In genomic region chr1:64616076-64616475, GRCm38 (mm10) we compare ENCODE assay signal across 9 mouse cellular contexts. TPM values are rescaled to one million over a fixed set of nuclear protein-coding genes. Genes with fewer than 3 reads are reported as not detected.
DNase-seq lines count a peak whose midpoint lies in the region; ATAC-seq and TF ChIP-seq lines count a peak whose summit lies in the region.
"Had no signal": no experiment of that assay in that cellular context is flagged by ENCODE, and none has a peak within 500 bp of the region (broad histone marks: within the 10 kb centered on the region; RNA-seq: fewer than 3 reads in every experiment).

No protein-coding gene starts in this region.

- peaks cover 3% of the 10 kb centered on the region; the same call in 1 of the 2 replicates for H3K36me3 ChIP-seq in lung, embryonic 15.5 days
- peaks cover 30% of the 10 kb centered on the region for H3K36me3 ChIP-seq in limb, embryonic 10.5 days

- 69% methylated on average over 6 of the region's 6 CpGs for WGBS in lung, embryonic 15.5 days
- 80% methylated on average over 6 of the region's 6 CpGs for WGBS in limb, embryonic 10.5 days
- WGBS in olfactory bulb, adult 2 months: 48% methylated on average over 6 of the region's 6 CpGs

- TF ChIP-seq POLR2A in embryonic fibroblast, embryonic 13.5 days (IDR thresholded peaks at IDR 0.05; ENCODE audit: low read depth, low read length): peak; percentile 48; the same call in 1 of the 2 replicates
- TF ChIP-seq POLR2A in olfactory bulb, adult 2 months (IDR thresholded peaks at IDR 0.05; ENCODE audit: insufficient read depth, low read depth, low read length): no peak

- H3K9ac ChIP-seq in lung, embryonic 15.5 days: no peak overlapping the region

- peaks cover 19% of the 10 kb centered on the region for H3K4me1 ChIP-seq in lung, embryonic 15.5 days
- H3K4me1 ChIP-seq in embryonic fibroblast, embryonic 13.5 days (ENCODE audit: control insufficient read depth, insufficient read depth, low read length): peaks cover 21% of the 10 kb centered on the region
- H3K4me1 ChIP-seq in limb, embryonic 10.5 days: peaks cover 25% of the 10 kb centered on the region
- peaks cover 22% of the 10 kb centered on the region for H3K4me1 ChIP-seq in olfactory bulb, adult 2 months (ENCODE audit: control insufficient read depth, insufficient read depth, low read length)

- peak overlapping the region; percentile 81 for H3K4me3 ChIP-seq in lung, embryonic 15.5 days
- H3K4me3 ChIP-seq in embryonic fibroblast, embryonic 13.5 days (ENCODE audit: insufficient read depth, low read length): peak overlapping the region; percentile 78
- H3K4me3 ChIP-seq in limb, embryonic 10.5 days: peak overlapping the region; percentile 77
- peak overlapping the region; percentile 17; the same call in 1 of the 2 replicates for H3K4me3 ChIP-seq in olfactory bulb, adult 2 months (ENCODE audit: insufficient read depth, low read depth, low read length)

- peak overlapping the region; percentile 93 for H3K4me2 ChIP-seq in lung, embryonic 15.5 days

- no peak overlapping the region for H3K27ac ChIP-seq in lung, embryonic 15.5 days
- peak overlapping the region; percentile 90 for H3K27ac ChIP-seq in embryonic fibroblast, embryonic 13.5 days (ENCODE audit: insufficient read depth, low read length)
- peak overlapping the region; percentile 96 for H3K27ac ChIP-seq in limb, embryonic 10.5 days
- no peak overlapping the region for H3K27ac ChIP-seq in olfactory bulb, adult 2 months (ENCODE audit: insufficient read depth, low read depth, low read length)

- no peak for TF ChIP-seq CTCF in embryonic fibroblast, embryonic 13.5 days (IDR thresholded peaks at IDR 0.05; ENCODE audit: borderline replicate concordance, insufficient read depth, low read length)
- TF ChIP-seq CTCF in olfactory bulb, adult 2 months (IDR thresholded peaks at IDR 0.05; ENCODE audit: insufficient read depth, low read depth, low read length): no peak

- no peaks in the 10 kb centered on the region for H3K27me3 ChIP-seq in lung, embryonic 15.5 days
- no peaks in the 10 kb centered on the region for H3K27me3 ChIP-seq in limb, embryonic 10.5 days (ENCODE audit: low read depth, poor library complexity, severe bottlenecking)

- DNase-seq in lung, postnatal 10 days: no peak
- no peak for DNase-seq in limb, embryonic 10.5 days (ENCODE audit: low spot score)
- no peak for DNase-seq in right cerebral cortex, postnatal 25 days
- no peak for DNase-seq in retina, postnatal 1 day
- no peak for DNase-seq in right cerebral cortex, adult 18-20 months
- DNase-seq: thymus, postnatal 4 days had no signal

- ATAC-seq in lung, embryonic 15.5 days (ENCODE audit: borderline replicate concordance, extremely low read depth, low FRiP score, low TSS enrichment): no peak

- no peaks in the 10 kb centered on the region for H3K9me3 ChIP-seq in lung, embryonic 15.5 days
- no peaks in the 10 kb centered on the region for H3K9me3 ChIP-seq in limb, embryonic 10.5 days (replicated peaks)

RNA-seq across cellular contexts. Expression of gene Mettl21a, which starts 1.0 kb away (rescaled TPM):
- polyA plus RNA-seq in lung, embryonic 15.5 days (2015; fragmentation: Nextera tagmentation; extraction: Ambion mirVana): 18.7 and 20.5 TPM in 2 replicates
- polyA plus RNA-seq in embryonic fibroblast, embryonic 13.5 days (2011; ENCODE audit: insufficient read length, low read depth, missing spikeins): 27.9 and 29.3 TPM in 2 replicates
- 17.7 and 21.6 TPM in 2 replicates for polyA plus RNA-seq in limb, embryonic 10.5 days (2016; fragmentation: Nextera tagmentation; extraction: Ambion mirVana)
- not detected in 2 replicates for polyA plus RNA-seq in olfactory bulb, adult 2 months (2012; ENCODE audit: insufficient read depth, insufficient read length, low replicate concordance, missing spikeins)

Comparison
In these comparisons a context has a peak if more than half of its experiments do, and no peak if none do; other contexts are left out.
1. H3K27ac ChIP-seq: peak in embryonic fibroblast, embryonic 13.5 days (single experiment) and limb, embryonic 10.5 days (single experiment); none in lung, embryonic 15.5 days (single experiment) and olfactory bulb, adult 2 months (single experiment).
2. H3K4me3 ChIP-seq: peak in every context shown above with its lines; median percentile 81 in lung, embryonic 15.5 days; 78 in embryonic fibroblast, embryonic 13.5 days; 77 in limb, embryonic 10.5 days; 17 in olfactory bulb, adult 2 months.
3. RNA of gene Mettl21a, which starts 1.0 kb away (polyA plus RNA-seq): 27.9 to 29.3 TPM in embryonic fibroblast, embryonic 13.5 days, 17.7 to 21.6 TPM in limb, embryonic 10.5 days and 18.7 to 20.5 TPM in lung, embryonic 15.5 days; not detected in olfactory bulb, adult 2 months; every median in the first group is over 10 times any median in the second.